Mouse (Mus musculus) heart, embryonic 11.5 days (tissue): ENCODE data around the gene Ppp1r13b. TPM values are rescaled to one million over a fixed set of nuclear protein-coding genes. Genes with fewer than 3 reads are reported as not detected.

ENCODE experiments used
- ATAC-seq: fragments of 200-750 bp; cut with Nextera tagmentation; replicated peaks from 2 replicates; pipeline ENCODE4 v1.8.0; 2017; ENCODE audit warnings: moderate library complexity; ENCODE audit not compliant: insufficient number of reproducible peaks, low FRiP score, low TSS enrichment
- H3K27ac ChIP-seq: fragments of 300-500 bp; sonication (generic); 2 replicates; pipeline ENCODE4 v1.5.1; 2014; ENCODE audit warnings: mild to moderate bottlenecking, low read depth, low read length
- H3K27me3 ChIP-seq: fragments of 300-500 bp; sonication (generic); 2 replicates; pipeline ENCODE4 v1.6.1; 2014; ENCODE audit warnings: mild to moderate bottlenecking, low read length, mixed read lengths; ENCODE audit not compliant: control insufficient read depth, insufficient read depth
- H3K36me3 ChIP-seq: fragments of 300-500 bp; sonication (generic); 2 replicates; pipeline ENCODE4 v1.6.1; 2014; ENCODE audit warnings: mild to moderate bottlenecking, low read length, moderate library complexity, mixed read lengths; ENCODE audit not compliant: control insufficient read depth, insufficient read depth
- H3K4me1 ChIP-seq: fragments of 300-500 bp; sonication (generic); 2 replicates; pipeline ENCODE4 v1.6.1; 2014; ENCODE audit warnings: low read length; ENCODE audit not compliant: control insufficient read depth, insufficient read depth
- H3K4me2 ChIP-seq: fragments of 300-500 bp; sonication (generic); 2 replicates; pipeline ENCODE4 v1.6.1; 2014; ENCODE audit warnings: mild to moderate bottlenecking, moderate library complexity
- H3K4me3 ChIP-seq: fragments of 300-500 bp; sonication (generic); 2 replicates; pipeline ENCODE4 v1.5.1; 2014; ENCODE audit warnings: low read depth, low read length
- H3K9ac ChIP-seq: fragments of 300-500 bp; sonication (generic); 2 replicates; pipeline ENCODE4 v1.6.1; 2014; ENCODE audit warnings: mild to moderate bottlenecking, low read depth, low read length, moderate library complexity
- H3K9me3 ChIP-seq: fragments of 300-500 bp; sonication (generic); replicated peaks from 2 replicates; pipeline ENCODE4 v1.6.1; 2016; ENCODE audit warnings: low read length; ENCODE audit not compliant: control insufficient read depth
- WGBS: fragments of 180-500 bp; shearing (Covaris S2); extraction: QIAGEN DNeasy Blood & Tissue Kit; methylation state at CpG from one replicate; pipeline ENCODE4 v1.1.7; 2014; ENCODE audit not compliant: insufficient replicate concordance; 5-methylcytosine and 5-hydroxymethylcytosine counted together
- polyA plus RNA-seq: library from polyadenylated mRNA; unstranded; fragments of >200 nt; fragmentation: Nextera tagmentation; extraction: Ambion mirVana; gene quantifications from 2 replicates; pipeline ENCODE4 v1.2.1, GENCODE M21; 2014

The Ppp1r13b gene
- polyA plus RNA-seq, 1 experiment from 2014 or later = 16.5 TPM

- Histone ChIP-seq H3K4me3 (no peak overlapping the region), H3K4me2 (no peak overlapping the region), H3K9me3 (no peaks in the 10 kb centered on the region), H3K4me1 (peaks cover 36% of the 10 kb centered on the region), H3K9ac (no peak overlapping the region), H3K36me3 (peaks cover 11% of the 10 kb centered on the region), H3K27me3 (no peaks in the 10 kb centered on the region), H3K27ac (no peak overlapping the region)
- no peak for ATAC-seq
- 74% methylated on average over 8 of the region's 8 CpGs for WGBS
Measured at GRCm38 (mm10) chr12:111819936-111820335, 88.0 kb downstream of the Ppp1r13b start.

GRCm38 (mm10) chr12:111817991-111818390 lies 89.9 kb downstream of the Ppp1r13b start:
- Histone ChIP-seq H3K9ac (no peak overlapping the region), H3K36me3 (no peaks in the 10 kb centered on the region), H3K9me3 (no peaks in the 10 kb centered on the region), H3K27me3 (no peaks in the 10 kb centered on the region), H3K4me3 (no peak overlapping the region), H3K4me2 (no peak overlapping the region), H3K4me1 (peaks cover 39% of the 10 kb centered on the region), H3K27ac (no peak overlapping the region)
- ATAC-seq = no peak
- 91% methylated on average over 8 of the region's 8 CpGs for WGBS

GRCm38 (mm10) chr12:111816967-111817366 lies 90.9 kb downstream of the Ppp1r13b start:
- no peak overlapping the region for H3K27ac ChIP-seq
- no peak for ATAC-seq
- no peaks in the 10 kb centered on the region for H3K36me3 ChIP-seq
- no peak overlapping the region for H3K4me3 ChIP-seq
- H3K9ac ChIP-seq = no peak overlapping the region; the same call in 1 of the 2 replicates
- no peaks in the 10 kb centered on the region for H3K27me3 ChIP-seq
- peaks cover 45% of the 10 kb centered on the region for H3K4me1 ChIP-seq
- no peaks in the 10 kb centered on the region for H3K9me3 ChIP-seq
- H3K4me2 ChIP-seq = peak overlapping the region; percentile 96; the same call in 1 of the 2 replicates
- 55% methylated on average over 9 of the region's 9 CpGs for WGBS

GRCm38 (mm10) chr12:111816528-111816927 lies 91.4 kb downstream of the Ppp1r13b start:
- Histone ChIP-seq H3K4me3 (0 out of 2 replicates have a peak overlapping the region, but pooled peaks have one; percentile 17), H3K27me3 (no peaks in the 10 kb centered on the region), H3K36me3 (no peaks in the 10 kb centered on the region), H3K9ac (no peak overlapping the region; the same call in 1 of the 2 replicates), H3K4me2 (peak overlapping the region; percentile 96; the same call in 1 of the 2 replicates), H3K27ac (no peak overlapping the region), H3K9me3 (no peaks in the 10 kb centered on the region), H3K4me1 (peaks cover 45% of the 10 kb centered on the region)
- ATAC-seq = no peak
- 53% methylated on average over 13 of the region's 13 CpGs for WGBS

GRCm38 (mm10) chr12:111814769-111815762 lies 92.8 kb downstream of the Ppp1r13b start:
- peak overlapping the region; percentile 96 for H3K4me2 ChIP-seq
- H3K27me3 ChIP-seq = no peaks in the 10 kb centered on the region
- H3K4me1 ChIP-seq = peaks cover 42% of the 10 kb centered on the region
- WGBS = 21% methylated on average over 19 of the region's 19 CpGs
- peak overlapping the region; percentile 77 for H3K4me3 ChIP-seq
- peak overlapping the region; percentile 92 for H3K27ac ChIP-seq
- H3K9ac ChIP-seq = peak overlapping the region; percentile 84
- no peaks in the 10 kb centered on the region for H3K9me3 ChIP-seq
- ATAC-seq = no peak
- no peaks in the 10 kb centered on the region for H3K36me3 ChIP-seq

GRCm38 (mm10) chr12:111813766-111814617 lies 93.9 kb downstream of the Ppp1r13b start, which contains the start of the genes Xrcc3 and Zfyve21:
Xrcc3 (minus strand) TSS chr12:111813873.
Zfyve21 (plus strand) TSS chr12:111814170.
- Histone ChIP-seq H3K27ac (peak within 1 kb of the TSS; percentile 92), H3K4me2 (peak within 1 kb of the TSS; percentile 96), H3K36me3 (no peaks in the 10 kb centered on the region), H3K4me1 (peaks cover 49% of the 10 kb centered on the region), H3K4me3 (peak within 1 kb of the TSS; percentile 77), H3K9ac (peak within 1 kb of the TSS; percentile 84), H3K27me3 (no peaks in the 10 kb centered on the region), H3K9me3 (no peaks in the 10 kb centered on the region)
- under 1% methylated on average over 85 of the region's 87 CpGs for WGBS
- peak; percentile 99 for ATAC-seq

GRCm38 (mm10) chr12:111813111-111813765 lies 94.7 kb downstream of the Ppp1r13b start:
- Histone ChIP-seq H3K9me3 (no peaks in the 10 kb centered on the region), H3K27me3 (no peaks in the 10 kb centered on the region), H3K4me2 (peak overlapping the region; percentile 96), H3K27ac (no peak overlapping the region), H3K4me1 (peaks cover 43% of the 10 kb centered on the region), H3K36me3 (no peaks in the 10 kb centered on the region), H3K4me3 (peak overlapping the region; percentile 77), H3K9ac (peak overlapping the region; percentile 77)
- whole genome bisulfite sequencing = 4% methylated on average over 27 of the region's 27 CpGs
- no peak for ATAC-seq

- Histone ChIP-seq H3K9me3 (no peaks in the 10 kb centered on the region), H3K4me2 (peak overlapping the region; percentile 96), H3K27me3 (no peaks in the 10 kb centered on the region), H3K9ac (peak overlapping the region; percentile 77; the same call in 1 of the 2 replicates), H3K4me3 (peak overlapping the region; percentile 77), H3K36me3 (peaks cover 2% of the 10 kb centered on the region; the same call in 1 of the 2 replicates), H3K4me1 (peaks cover 41% of the 10 kb centered on the region), H3K27ac (no peak overlapping the region)
- no peak for ATAC-seq
- WGBS = 65% methylated on average over 12 of the region's 12 CpGs
Measured at GRCm38 (mm10) chr12:111812611-111813010, 95.3 kb downstream of the Ppp1r13b start.
